In the genomic region with DNA sequence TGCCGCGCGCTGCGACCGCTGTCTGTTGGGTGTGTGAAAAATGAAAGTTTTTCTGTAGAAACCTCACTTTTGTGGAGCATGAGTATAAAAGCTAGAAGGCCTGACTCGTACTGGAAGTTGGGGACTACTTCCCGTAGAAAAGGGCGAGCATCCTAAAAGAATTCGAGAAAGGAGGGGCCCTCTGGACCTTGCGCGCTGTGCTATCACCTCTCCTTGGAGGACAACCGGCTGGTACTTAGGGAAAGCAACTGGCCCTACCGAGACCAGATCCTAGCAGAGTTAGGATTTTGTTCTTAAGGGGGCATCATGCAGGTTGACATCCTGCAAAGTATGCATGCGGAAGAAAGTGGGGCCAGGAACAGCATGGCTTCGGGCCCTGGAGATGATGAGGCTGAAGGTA, we compare ENCODE assay signal across 8 mouse cellular contexts. TPM values are rescaled to one million over a fixed set of nuclear protein-coding genes. Genes with fewer than 3 reads are reported as not detected.
A peak's percentile ranks its signal among the peaks of the same experiment; 100 is the strongest.
DNase-seq lines count a peak whose midpoint lies in the region; ATAC-seq and TF ChIP-seq lines count a peak whose summit lies in the region.

No protein-coding gene starts in this region.

- peak; percentile 2; the same call in 1 of the 2 replicates for ATAC-seq in limb, embryonic 11.5 days (ENCODE audit: insufficient number of reproducible peaks, low FRiP score, low TSS enrichment, low read depth)
- peak; percentile 9; the same call in 1 of the 2 replicates for ATAC-seq in neural tube, embryonic 12.5 days (ENCODE audit: low FRiP score, low read depth)

- H3K4me2 ChIP-seq in limb, embryonic 11.5 days (ENCODE audit: low read depth, severe bottlenecking): peak overlapping the region; percentile 79
- peak overlapping the region; percentile 93 for H3K4me2 ChIP-seq in neural tube, embryonic 12.5 days (replicated peaks)

- H3K4me3 ChIP-seq in gastrocnemius, adult 2 months: peak overlapping the region; percentile 80
- peak overlapping the region; percentile 94 for H3K4me3 ChIP-seq in limb, embryonic 11.5 days (ENCODE audit: low read depth, low read length)
- H3K4me3 ChIP-seq in neural tube, embryonic 12.5 days: peak overlapping the region; percentile 100

- peak overlapping the region; percentile 99 for H3K27ac ChIP-seq in gastrocnemius, adult 2 months
- H3K27ac ChIP-seq in limb, embryonic 11.5 days (replicated peaks; ENCODE audit: low read depth, low read length): 0 out of 2 replicates have a peak overlapping the region, but pooled peaks have one; percentile 39
- no peak overlapping the region for H3K27ac ChIP-seq in neural tube, embryonic 12.5 days

- intact Hi-C loops in gastrocnemius, adult 2 months (cut with DNase I): no loop called here

- DNase-seq in gastrocnemius, adult 2 months: no peak
- no peak for DNase-seq in gastrocnemius, postnatal 25 days
- peak; percentile 9 for DNase-seq in urinary bladder, postnatal 14 days (ENCODE audit: low spot score)
- no peak for DNase-seq in urinary bladder, postnatal 10 days (ENCODE audit: low spot score)
- no peak for DNase-seq in limb, embryonic 11.5 days (ENCODE audit: low spot score)
- no peak for DNase-seq in urinary bladder, adult 2 months (ENCODE audit: low spot score)
- no peak for DNase-seq in frontal cortex, postnatal 36 days (ENCODE audit: low spot score in 2 of 2)

- no peaks in the 10 kb centered on the region for H3K9me3 ChIP-seq in limb, embryonic 11.5 days (ENCODE audit: control insufficient read depth, low read length)
- H3K9me3 ChIP-seq in neural tube, embryonic 12.5 days: no peaks in the 10 kb centered on the region

- H3K4me1 ChIP-seq in limb, embryonic 11.5 days (ENCODE audit: control insufficient read depth, insufficient read depth, low read length): peaks cover 17% of the 10 kb centered on the region
- H3K4me1 ChIP-seq in neural tube, embryonic 12.5 days: peaks cover 33% of the 10 kb centered on the region

- no peaks in the 10 kb centered on the region for H3K27me3 ChIP-seq in limb, embryonic 11.5 days (ENCODE audit: control insufficient read depth, insufficient read depth, low read length)
- no peaks in the 10 kb centered on the region for H3K27me3 ChIP-seq in neural tube, embryonic 12.5 days (replicated peaks)

- TF ChIP-seq CTCF in gastrocnemius, adult 2 months (IDR thresholded peaks at IDR 0.05): no peak

- 6% methylated on average over 15 of the region's 15 CpGs for WGBS in limb, embryonic 11.5 days
- WGBS in neural tube, embryonic 12.5 days: 7% methylated on average over 15 of the region's 15 CpGs

- peak overlapping the region; percentile 95 for H3K9ac ChIP-seq in limb, embryonic 11.5 days (ENCODE audit: low read length)
- H3K9ac ChIP-seq in neural tube, embryonic 12.5 days: peak overlapping the region; percentile 99

- no peaks in the 10 kb centered on the region for H3K36me3 ChIP-seq in limb, embryonic 11.5 days (ENCODE audit: control insufficient read depth, insufficient read depth, low read length)
- H3K36me3 ChIP-seq in neural tube, embryonic 12.5 days: no peaks in the 10 kb centered on the region

RNA-seq across cellular contexts. Expression of a gene that starts 0.6 kb away (rescaled TPM):
- 10 to 100 TPM; 19.4 to 20.3 TPM for total RNA-seq in gastrocnemius, adult 2 months (2021)
- 10 to 100 TPM; 16.6 to 18.2 TPM for total RNA-seq in gastrocnemius, postnatal 25 days (2021)
- 35.2 and 42.0 TPM in 2 replicates for polyA plus RNA-seq in limb, embryonic 11.5 days (2014; fragmentation: Nextera tagmentation; extraction: Ambion mirVana)
- polyA plus RNA-seq in neural tube, embryonic 12.5 days (2016; fragmentation: Nextera tagmentation; extraction: Ambion mirVana): 33.0 and 34.7 TPM in 2 replicates
- polyA plus RNA-seq in urinary bladder, adult 2 months (2012; rRNA removed): 24.9 and 29.1 TPM in 2 replicates
